In the genomic region with DNA sequence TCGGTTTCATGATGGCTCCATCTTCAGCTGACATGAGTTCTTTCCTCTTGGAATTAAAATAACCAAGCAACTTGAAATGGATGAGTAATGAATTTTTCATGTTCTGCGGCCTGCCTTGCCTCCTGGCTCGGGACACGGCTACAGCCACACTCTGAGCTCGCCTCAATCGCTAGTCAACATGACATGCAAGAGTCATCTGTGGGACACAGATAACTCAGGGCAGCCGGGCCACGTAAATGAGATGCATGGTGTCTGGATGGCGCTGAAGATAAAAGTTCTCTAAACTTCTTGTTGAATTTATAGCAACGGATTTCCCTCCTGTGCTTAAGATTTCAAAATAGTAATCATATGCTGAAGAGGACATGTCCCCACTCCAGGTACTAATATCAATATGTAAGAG, we compare ENCODE assay signal across 25 mouse cellular contexts. TPM values are rescaled to one million over a fixed set of nuclear protein-coding genes. Genes with fewer than 3 reads are reported as not detected.
DNase-seq lines count a peak whose midpoint lies in the region; ATAC-seq lines count a peak whose summit lies in the region.
"Had no signal": no experiment of that assay in that cellular context is flagged by ENCODE, and none has a peak within 500 bp of the region (broad histone marks: within the 10 kb centered on the region; RNA-seq: fewer than 3 reads in every experiment).

No protein-coding gene starts in this region.

- no peak overlapping the region for H3K27ac ChIP-seq in heart, embryonic 11.5 days (ENCODE audit: low read depth, low read length)
- no peak overlapping the region for H3K27ac ChIP-seq in liver, embryonic 11.5 days (ENCODE audit: low read depth, low read length)
- no peak overlapping the region for H3K27ac ChIP-seq in liver, embryonic 16.5 days (ENCODE audit: low read length)
- no peak overlapping the region for H3K27ac ChIP-seq in forebrain, embryonic 16.5 days (ENCODE audit: low read length)
- no peak overlapping the region for H3K27ac ChIP-seq in forebrain, embryonic 11.5 days (ENCODE audit: low read depth, low read length)
- H3K27ac ChIP-seq: embryonic facial prominence, embryonic 15.5 days; forebrain, embryonic 10.5 days; forebrain, embryonic 15.5 days; heart, embryonic 10.5 days; hindbrain, embryonic 15.5 days had no signal

- H3K9ac ChIP-seq in heart, embryonic 11.5 days (ENCODE audit: low read depth, low read length), result no peak overlapping the region
- H3K9ac ChIP-seq in liver, embryonic 11.5 days (ENCODE audit: low read depth, low read length), result no peak overlapping the region
- H3K9ac ChIP-seq in liver, embryonic 16.5 days (ENCODE audit: low read depth, low read length), result no peak overlapping the region
- H3K9ac ChIP-seq in forebrain, embryonic 16.5 days (replicated peaks; ENCODE audit: low read depth, low read length), result no peak overlapping the region
- no peak overlapping the region for H3K9ac ChIP-seq in forebrain, embryonic 11.5 days (ENCODE audit: low read length)
- H3K9ac ChIP-seq: embryonic facial prominence, embryonic 15.5 days; forebrain, embryonic 15.5 days; hindbrain, embryonic 15.5 days had no signal

- peaks cover 3% of the 10 kb centered on the region; the same call in 1 of the 2 replicates for H3K4me1 ChIP-seq in heart, embryonic 11.5 days (ENCODE audit: control insufficient read depth, insufficient read depth, low read length)
- H3K4me1 ChIP-seq in liver, embryonic 11.5 days (replicated peaks; ENCODE audit: control insufficient read depth, insufficient read depth, low read length), result no peaks in the 10 kb centered on the region
- no peaks in the 10 kb centered on the region for H3K4me1 ChIP-seq in liver, embryonic 16.5 days (ENCODE audit: control insufficient read depth, low read depth, low read length)
- 0 out of 2 replicates have a peak, but pooled peaks cover 3% of the 10 kb centered on the region for H3K4me1 ChIP-seq in forebrain, embryonic 16.5 days (replicated peaks; ENCODE audit: control insufficient read depth, insufficient read depth, low read length)
- H3K4me1 ChIP-seq in forebrain, embryonic 11.5 days (replicated peaks; ENCODE audit: control insufficient read depth, insufficient read depth, low read length), result no peaks in the 10 kb centered on the region
- H3K4me1 ChIP-seq: embryonic facial prominence, embryonic 15.5 days; forebrain, embryonic 15.5 days; hindbrain, embryonic 15.5 days had no signal

- 0 out of 2 replicates have a peak, but pooled peaks cover 3% of the 10 kb centered on the region for H3K27me3 ChIP-seq in heart, embryonic 11.5 days (ENCODE audit: control insufficient read depth, insufficient read depth, low read length)
- no peaks in the 10 kb centered on the region for H3K27me3 ChIP-seq in liver, embryonic 11.5 days (replicated peaks; ENCODE audit: control insufficient read depth, insufficient read depth, low read length)
- H3K27me3 ChIP-seq in liver, embryonic 16.5 days (ENCODE audit: control insufficient read depth, insufficient read depth, low read depth, low read length), result no peaks in the 10 kb centered on the region
- H3K27me3 ChIP-seq in forebrain, embryonic 16.5 days (replicated peaks; ENCODE audit: control insufficient read depth, insufficient read depth, low read length), result no peaks in the 10 kb centered on the region
- H3K27me3 ChIP-seq in forebrain, embryonic 11.5 days (ENCODE audit: control insufficient read depth, insufficient read depth, low read length), result no peaks in the 10 kb centered on the region
- H3K27me3 ChIP-seq: embryonic facial prominence, embryonic 15.5 days; forebrain, embryonic 15.5 days; hindbrain, embryonic 15.5 days had no signal

- no peaks in the 10 kb centered on the region for H3K36me3 ChIP-seq in heart, embryonic 11.5 days (ENCODE audit: control insufficient read depth, insufficient read depth, low read length)
- H3K36me3 ChIP-seq in liver, embryonic 11.5 days (ENCODE audit: control insufficient read depth, insufficient read depth, low read length), result no peaks in the 10 kb centered on the region
- no peaks in the 10 kb centered on the region for H3K36me3 ChIP-seq in liver, embryonic 16.5 days (ENCODE audit: control insufficient read depth, insufficient read depth)
- H3K36me3 ChIP-seq in forebrain, embryonic 16.5 days (ENCODE audit: control insufficient read depth, insufficient read depth), result no peaks in the 10 kb centered on the region
- H3K36me3 ChIP-seq in forebrain, embryonic 11.5 days (ENCODE audit: control insufficient read depth, insufficient read depth, low read length), result no peaks in the 10 kb centered on the region
- H3K36me3 ChIP-seq: embryonic facial prominence, embryonic 15.5 days; forebrain, embryonic 10.5 days; forebrain, embryonic 15.5 days; heart, embryonic 10.5 days; hindbrain, embryonic 15.5 days had no signal

- H3K4me2 ChIP-seq in heart, embryonic 11.5 days, result no peak overlapping the region
- no peak overlapping the region for H3K4me2 ChIP-seq in liver, embryonic 11.5 days
- H3K4me2 ChIP-seq in liver, embryonic 16.5 days (ENCODE audit: low read depth, low read length), result no peak overlapping the region
- no peak overlapping the region for H3K4me2 ChIP-seq in forebrain, embryonic 16.5 days (ENCODE audit: low read length)
- H3K4me2 ChIP-seq in forebrain, embryonic 11.5 days (ENCODE audit: low read depth, low read length, severe bottlenecking), result no peak overlapping the region
- H3K4me2 ChIP-seq: embryonic facial prominence, embryonic 15.5 days; forebrain, embryonic 15.5 days; hindbrain, embryonic 15.5 days had no signal

- ATAC-seq in heart, embryonic 11.5 days (replicated peaks; ENCODE audit: insufficient number of reproducible peaks, low FRiP score, low TSS enrichment), result 0 out of 2 replicates have a peak, but pooled peaks have one; percentile 59
- ATAC-seq in liver, embryonic 11.5 days (replicated peaks; ENCODE audit: low FRiP score), result peak; percentile 87
- ATAC-seq in liver, embryonic 16.5 days (ENCODE audit: low read depth), result peak; percentile 59; the same call in 1 of the 2 replicates
- ATAC-seq in forebrain, embryonic 16.5 days, result no peak
- ATAC-seq in forebrain, embryonic 11.5 days (replicated peaks; ENCODE audit: low FRiP score), result no peak
- ATAC-seq: forebrain, embryonic 15.5 days; intestine, postnatal 0 days had no signal

- H3K4me3 ChIP-seq in heart, embryonic 11.5 days (ENCODE audit: low read depth, low read length), result no peak overlapping the region
- H3K4me3 ChIP-seq in liver, embryonic 11.5 days (ENCODE audit: low read depth, low read length), result no peak overlapping the region
- no peak overlapping the region for H3K4me3 ChIP-seq in liver, embryonic 16.5 days (ENCODE audit: low read depth, low read length)
- H3K4me3 ChIP-seq in forebrain, embryonic 16.5 days (replicated peaks; ENCODE audit: low read length), result no peak overlapping the region
- H3K4me3 ChIP-seq in forebrain, embryonic 11.5 days (ENCODE audit: low read depth, low read length), result no peak overlapping the region
- H3K4me3 ChIP-seq: embryonic facial prominence, embryonic 15.5 days; erythroblast, embryonic 14.5 days; forebrain, embryonic 10.5 days; forebrain, embryonic 15.5 days; heart, embryonic 10.5 days; hindbrain, embryonic 15.5 days had no signal

- DNase-seq in heart, postnatal 4 days, result no peak
- DNase-seq in MEL-GATA-1-ER (ENCODE audit: extremely low read depth, low read depth), result peak; percentile 52
- DNase-seq in liver, embryonic 11.5 days (ENCODE audit: low spot score), result no peak
- DNase-seq in forebrain, embryonic 11.5 days (ENCODE audit: low spot score), result no peak
- DNase-seq: adrenal gland, adult 8-10 months; cerebellum, adult 2 months; cerebellum, postnatal 14 days; embryo, embryonic 11 days; gastrocnemius, postnatal 14 days had no signal

- WGBS in heart, embryonic 11.5 days (ENCODE audit: insufficient replicate concordance), result 75% methylated on average over 10 of the region's 10 CpGs
- WGBS in liver, embryonic 11.5 days, result 60% methylated on average over 10 of the region's 10 CpGs
- WGBS in liver, embryonic 16.5 days (ENCODE audit: insufficient replicate concordance), result 50% methylated on average over 10 of the region's 10 CpGs
- WGBS in forebrain, embryonic 16.5 days, result 94% methylated on average over 10 of the region's 10 CpGs
- WGBS in forebrain, embryonic 11.5 days, result 94% methylated on average over 10 of the region's 10 CpGs

- H3K9me3 ChIP-seq in heart, embryonic 11.5 days (replicated peaks; ENCODE audit: control insufficient read depth, low read length), result no peaks in the 10 kb centered on the region
- H3K9me3 ChIP-seq in liver, embryonic 11.5 days (ENCODE audit: control insufficient read depth, low read length), result no peaks in the 10 kb centered on the region
- H3K9me3 ChIP-seq in liver, embryonic 16.5 days (replicated peaks; ENCODE audit: control insufficient read depth, low read length), result no peaks in the 10 kb centered on the region
- no peaks in the 10 kb centered on the region for H3K9me3 ChIP-seq in forebrain, embryonic 16.5 days (ENCODE audit: control insufficient read depth, low read length)
- H3K9me3 ChIP-seq in forebrain, embryonic 11.5 days (ENCODE audit: control insufficient read depth, low read length), result no peaks in the 10 kb centered on the region
- H3K9me3 ChIP-seq: embryonic facial prominence, embryonic 15.5 days; forebrain, embryonic 10.5 days; forebrain, embryonic 15.5 days; heart, embryonic 10.5 days; hindbrain, embryonic 15.5 days had no signal

RNA-seq across cellular contexts. Expression of a gene that starts 34.1 kb away (rescaled TPM):
- polyA plus RNA-seq in heart, embryonic 11.5 days (2014; fragmentation: Nextera tagmentation; extraction: Ambion mirVana), result not detected in 2 replicates
- total RNA-seq in heart, postnatal 4 days (2021), result not detected
- not detected in 2 replicates for polyA plus RNA-seq in liver, embryonic 11.5 days (2014; fragmentation: Nextera tagmentation; extraction: Ambion mirVana)
- not detected in 2 replicates for polyA plus RNA-seq in liver, embryonic 16.5 days (2015; fragmentation: Nextera tagmentation; extraction: Ambion mirVana)
- polyA plus RNA-seq in forebrain, embryonic 16.5 days (2015; fragmentation: Nextera tagmentation; extraction: Ambion mirVana), result 15.6 and 17.6 TPM in 2 replicates
- polyA plus RNA-seq in forebrain, embryonic 11.5 days (2014; fragmentation: Nextera tagmentation; extraction: Ambion mirVana), result 17.1 and 17.5 TPM in 2 replicates
- total RNA-seq: adrenal gland, adult 8-10 months; common myeloid progenitor, adult 5-6 weeks; gastrocnemius, adult 18-20 months; gastrocnemius, postnatal 14 days; heart, postnatal 25 days had no signal
- polyA plus RNA-seq: C2C12; erythroblast, embryonic 14.5 days; gonadal fat pad, adult 2 months; heart, embryonic 16.5 days; intestine, postnatal 0 days had no signal

Comparison
In these comparisons a context has a peak if more than half of its experiments do, and no peak if none do; other contexts are left out.
1. ATAC-seq: peak in heart, embryonic 11.5 days (single experiment), liver, embryonic 11.5 days (single experiment) and liver, embryonic 16.5 days (single experiment); none in forebrain, embryonic 16.5 days (single experiment) and forebrain, embryonic 11.5 days (single experiment).
2. RNA of a gene that starts 34.1 kb away (polyA plus RNA-seq): 15.6 to 17.6 TPM in forebrain, embryonic 16.5 days and 17.1 to 17.5 TPM in forebrain, embryonic 11.5 days; not detected in heart, embryonic 11.5 days, not detected in liver, embryonic 11.5 days and not detected in liver, embryonic 16.5 days; every median in the first group is over 10 times any median in the second.